Mouse (Mus musculus): ENCODE measurements around the gene Serpina12.

Gene Serpina12

DNA sequence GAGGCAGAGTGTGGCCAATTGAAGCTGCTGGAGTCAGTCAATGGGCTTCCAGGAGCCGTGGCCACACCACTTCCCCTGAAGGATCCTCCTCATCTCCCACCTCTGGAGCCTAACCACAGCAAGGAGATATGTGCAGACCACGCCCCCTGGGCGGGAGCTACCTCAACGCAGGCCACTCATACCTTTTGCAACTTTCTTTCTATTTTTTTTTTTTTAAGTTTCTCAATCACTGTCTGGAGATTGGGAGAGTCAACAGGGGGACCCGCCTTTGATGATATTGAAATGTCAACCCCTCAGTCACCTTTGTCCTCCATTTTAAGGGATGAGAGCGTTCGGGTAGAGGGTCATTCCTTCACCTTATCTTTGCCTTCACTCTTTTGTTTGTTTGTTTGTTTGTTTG is at the start of gene Serpina12:
Serpina12 (minus strand) TSS at position 101 of the 400 bp plus-strand sequence.
- no peak for DNase-seq (ENCODE audit: low spot score in 2 of 2)

DNA sequence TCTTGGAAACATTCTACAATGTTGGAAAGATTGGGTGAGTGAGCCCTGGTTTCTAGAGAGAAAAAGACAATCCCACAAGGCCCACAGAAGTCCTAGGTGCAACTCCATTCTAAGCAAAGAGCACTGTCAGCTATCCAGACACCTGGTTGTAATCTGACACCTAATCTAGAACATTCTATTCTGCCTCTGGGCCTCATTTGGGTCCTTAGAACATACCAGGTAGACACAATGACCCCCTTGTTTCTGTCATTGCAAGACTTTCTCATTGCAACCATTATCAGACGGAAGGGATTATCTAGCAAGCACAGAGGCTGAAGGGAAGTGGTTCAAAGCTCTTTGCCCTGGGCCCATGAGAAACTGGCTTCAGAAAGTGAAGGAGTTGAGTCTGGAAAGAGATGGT is 47.1 kb upstream of the Serpina12 start:
- DNase-seq (ENCODE audit: low spot score in 2 of 2): no peak

- no peak for DNase-seq (ENCODE audit: low spot score in 2 of 2)
Observed at GRCm38 (mm10) chr12:104090119-104090518, 45.9 kb upstream of the Serpina12 start.

DNA sequence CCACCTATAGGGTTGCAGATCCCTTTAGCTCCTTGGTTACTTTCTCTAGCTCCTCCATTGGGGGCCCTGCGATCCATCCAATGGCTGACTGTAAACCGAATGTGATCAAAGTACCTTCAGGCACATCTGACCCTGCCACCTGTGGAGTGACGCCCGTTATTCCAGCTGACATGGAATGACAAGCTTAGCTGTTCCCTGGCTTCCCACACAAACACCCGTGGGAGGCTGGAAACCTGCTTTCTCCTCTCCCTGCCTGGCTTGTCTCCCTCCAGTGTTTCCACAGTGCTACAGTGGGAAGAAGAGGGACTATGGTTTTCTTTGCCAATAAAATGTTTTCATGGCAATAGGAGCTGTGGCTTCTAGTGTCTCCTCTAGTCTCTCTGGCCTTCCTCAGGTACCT is 28.0 kb upstream of the Serpina12 start:
- no peak for DNase-seq (ENCODE audit: low spot score in 2 of 2)

- no peak for DNase-seq (ENCODE audit: low spot score in 2 of 2)
Observed at GRCm38 (mm10) chr12:104071708-104072107, 27.5 kb upstream of the Serpina12 start.

DNA sequence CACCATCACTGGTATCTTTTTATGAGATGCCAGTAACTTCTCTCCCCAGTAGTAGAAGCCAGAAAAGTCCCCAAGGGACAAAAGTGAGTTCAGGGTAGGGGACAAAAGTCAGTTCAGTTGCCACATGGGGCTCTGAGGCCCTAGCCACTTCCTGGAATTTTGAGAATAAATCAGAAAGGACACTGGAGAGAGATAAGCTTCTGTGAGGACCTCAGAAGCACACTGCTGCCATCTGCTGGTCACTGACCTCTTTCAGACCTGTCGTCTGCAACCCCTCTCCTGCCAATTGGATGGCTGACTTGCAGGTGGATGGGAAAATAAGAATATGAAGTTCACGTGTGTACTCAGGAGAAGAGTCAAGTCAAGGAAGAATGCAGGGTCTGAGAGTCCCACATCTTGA is 25.4 kb upstream of the Serpina12 start:
- peak in 1 of 2 experiments; percentile 77 for DNase-seq (ENCODE audit: low spot score in 2 of 2)

GRCm38 (mm10) chr12:104067549-104067948 is 23.3 kb upstream of the Serpina12 start:
- peak in 1 of 2 experiments; percentile 43 for DNase-seq (ENCODE audit: low spot score in 2 of 2)

GRCm38 (mm10) chr12:104066241-104066640 is 22.0 kb upstream of the Serpina12 start:
- peak in 1 of 2 experiments; percentile 42 for DNase-seq (ENCODE audit: low spot score in 2 of 2)

DNA sequence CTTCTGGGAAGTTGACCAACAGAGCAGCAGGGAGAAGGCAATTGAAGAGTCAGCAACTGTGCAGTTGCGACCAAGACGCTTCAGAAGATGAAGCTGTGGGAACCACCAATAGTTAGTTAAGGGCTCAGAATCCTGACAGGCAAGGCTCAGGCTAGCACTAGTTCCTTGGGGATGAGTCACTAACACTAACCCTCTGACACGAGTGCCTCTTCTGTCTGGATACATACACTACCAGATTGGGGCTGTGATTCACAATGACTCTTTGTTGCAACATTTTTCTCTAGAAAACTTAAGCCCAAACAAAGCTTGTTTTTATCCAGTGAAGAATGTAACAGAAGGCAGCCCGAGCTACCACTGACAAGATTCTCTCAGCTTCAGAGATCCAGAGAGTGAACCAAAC is 20.8 kb upstream of the Serpina12 start:
- DNase-seq (ENCODE audit: low spot score in 2 of 2): no peak

- no peak for DNase-seq (ENCODE audit: low spot score in 2 of 2)
Observed at GRCm38 (mm10) chr12:104064532-104064931, 20.3 kb upstream of the Serpina12 start.

DNA sequence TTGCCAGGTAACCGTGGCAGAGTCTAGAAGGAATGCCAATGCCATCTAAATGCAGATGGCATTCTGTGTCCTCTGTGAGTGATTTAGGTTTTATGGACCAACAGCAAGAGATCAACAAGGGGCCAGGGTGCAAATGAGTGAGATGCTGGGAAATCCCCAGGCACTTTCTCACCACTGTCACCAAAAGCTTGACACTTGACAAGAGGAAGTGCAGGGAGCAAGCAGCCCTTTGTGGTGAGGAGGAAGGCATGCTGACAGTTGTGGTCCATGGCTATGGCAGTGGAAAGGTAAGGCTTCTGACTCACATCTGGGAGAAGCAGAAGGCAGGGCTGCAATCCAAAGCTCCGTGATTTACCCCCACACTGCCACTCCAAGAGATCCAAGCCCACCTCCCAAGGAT is 17.6 kb upstream of the Serpina12 start:
- no peak for DNase-seq (ENCODE audit: low spot score in 2 of 2)

GRCm38 (mm10) chr12:104060126-104060525 is 15.9 kb upstream of the Serpina12 start:
- DNase-seq (ENCODE audit: low spot score in 2 of 2): no peak

- DNase-seq (ENCODE audit: low spot score in 2 of 2): no peak
Observed at GRCm38 (mm10) chr12:104057531-104057930, 13.3 kb upstream of the Serpina12 start.

GRCm38 (mm10) chr12:104057050-104057449 is 12.8 kb upstream of the Serpina12 start:
- DNase-seq (ENCODE audit: low spot score in 2 of 2): peak; percentile 38 to 41

DNA sequence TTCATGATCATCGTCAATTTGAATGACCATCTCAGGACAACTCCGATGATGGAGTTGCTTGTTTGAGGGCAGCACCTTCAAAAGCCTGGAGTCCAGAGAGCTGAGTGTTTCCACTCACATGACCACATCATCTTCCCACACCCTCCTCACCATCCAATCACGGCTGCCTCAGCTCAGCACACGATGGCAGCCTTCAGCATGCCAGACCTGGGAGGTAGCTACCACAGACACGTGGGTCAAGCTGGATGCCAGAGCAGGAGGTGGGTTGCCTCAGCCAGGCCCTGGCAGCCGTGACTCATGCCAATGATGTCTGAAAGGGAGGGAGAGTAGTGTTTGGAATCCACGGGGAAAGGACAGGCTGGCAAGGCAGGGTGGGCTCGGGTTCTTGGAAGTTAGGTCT is 11.5 kb upstream of the Serpina12 start:
- no peak for DNase-seq (ENCODE audit: low spot score in 2 of 2)

GRCm38 (mm10) chr12:104053995-104054394 is 9.8 kb upstream of the Serpina12 start:
- DNase-seq (ENCODE audit: low spot score in 2 of 2): no peak

DNA sequence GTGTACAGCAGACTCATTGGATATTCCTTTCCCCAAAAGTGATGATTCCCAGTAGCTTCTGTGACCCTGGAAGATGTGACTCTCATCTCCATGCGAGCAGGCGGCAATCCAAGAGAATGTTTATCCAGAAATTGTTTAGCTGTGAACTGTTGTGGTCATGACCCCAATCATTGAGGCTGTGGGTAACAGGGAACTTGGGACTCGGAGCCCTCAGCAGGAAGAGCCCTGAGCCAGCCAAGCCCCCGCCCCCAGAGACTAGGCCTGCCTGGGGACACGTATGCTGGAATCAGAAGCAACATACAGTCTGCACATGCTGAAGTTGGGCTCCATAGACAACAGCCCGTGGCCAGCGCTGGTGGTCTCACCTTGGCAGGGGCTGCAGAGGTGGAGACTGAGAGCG is 1.5 kb upstream of the Serpina12 start:
- DNase-seq (ENCODE audit: low spot score in 2 of 2): no peak

DNA sequence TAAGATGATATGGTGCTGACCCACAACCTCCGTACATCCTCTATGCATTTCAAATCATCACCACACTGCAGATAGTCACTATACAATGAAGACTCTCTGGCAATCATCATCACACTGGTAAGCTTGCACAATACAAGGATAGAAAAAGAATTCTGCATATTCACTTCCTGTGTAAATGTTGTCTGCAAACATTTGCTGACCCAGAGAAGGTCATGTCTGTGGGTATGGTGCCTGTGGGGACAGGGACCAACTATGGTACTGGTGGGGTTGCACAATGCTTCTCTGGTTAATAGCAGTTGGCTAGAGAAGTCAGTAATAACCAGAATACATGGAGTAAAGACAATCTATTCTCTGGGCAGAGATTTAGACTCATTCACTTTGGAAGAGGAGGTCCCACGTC is 1.5 kb downstream of the Serpina12 start:
- DNase-seq (ENCODE audit: low spot score in 2 of 2): no peak

GRCm38 (mm10) chr12:104041401-104041800 is 2.8 kb downstream of the Serpina12 start:
- no peak for DNase-seq (ENCODE audit: low spot score in 2 of 2)

DNA sequence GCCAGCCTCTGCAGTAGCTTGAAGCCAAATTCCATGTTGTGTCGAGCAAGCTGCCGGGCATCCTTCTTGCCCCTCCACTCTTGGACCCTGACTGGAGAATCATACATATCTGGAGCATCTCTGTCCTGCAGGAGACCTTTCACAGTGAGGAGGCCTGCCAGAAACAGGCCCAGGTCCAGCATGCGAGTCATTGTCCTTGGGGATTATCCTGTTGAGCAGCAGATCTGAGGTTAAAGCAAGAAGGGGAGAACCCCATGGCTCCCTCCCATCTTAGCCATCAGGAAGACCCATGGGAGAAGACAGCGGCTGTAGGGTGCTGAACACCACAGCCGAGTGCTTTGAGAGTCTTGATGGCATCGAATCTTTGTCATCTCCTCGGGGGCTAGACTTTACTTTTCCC is 6.1 kb downstream of the Serpina12 start:
- DNase-seq (ENCODE audit: low spot score in 2 of 2): no peak

GRCm38 (mm10) chr12:104033752-104034151 is 10.5 kb downstream of the Serpina12 start:
- no peak for DNase-seq (ENCODE audit: low spot score in 2 of 2)

DNA sequence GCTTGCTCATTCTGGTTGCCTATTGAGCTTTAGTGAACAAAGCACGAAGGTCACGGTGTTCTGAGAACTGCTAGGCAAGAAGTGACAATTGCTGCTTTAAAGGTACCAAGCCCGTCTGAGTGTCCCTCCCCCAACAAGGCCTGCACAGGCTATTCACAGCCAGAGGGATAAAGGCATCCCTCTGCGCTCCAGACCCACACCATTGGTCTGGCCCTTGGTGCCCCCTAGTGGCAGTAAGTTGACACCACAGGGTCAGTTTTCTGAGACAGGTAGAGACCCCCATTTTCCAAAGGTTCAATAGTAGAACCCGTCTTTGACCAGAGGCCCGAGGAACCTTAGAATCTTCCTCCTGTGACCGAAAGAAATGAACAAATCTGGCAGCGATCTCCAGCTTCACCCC is 14.3 kb downstream of the Serpina12 start:
- no peak for DNase-seq (ENCODE audit: low spot score in 2 of 2)

DNA sequence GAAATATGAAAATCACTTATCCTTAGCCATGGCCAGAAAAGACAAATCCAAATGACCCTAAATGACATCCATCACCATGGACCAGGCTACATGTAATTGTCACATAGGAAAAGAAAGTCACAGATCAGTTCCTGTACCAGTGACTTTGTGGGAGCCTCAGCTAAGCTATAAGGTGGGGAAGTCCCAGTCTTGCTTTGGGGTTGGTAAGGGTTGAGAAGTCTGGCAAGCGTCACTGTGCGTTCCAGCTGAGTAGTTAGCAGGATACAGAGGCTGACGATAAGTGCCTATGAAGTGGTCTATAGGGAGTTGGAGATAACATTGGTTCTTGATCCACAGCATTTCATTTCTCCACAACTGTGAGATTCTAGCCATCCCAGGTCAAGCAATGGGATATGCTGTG is 29.0 kb downstream of the Serpina12 start:
- no peak for DNase-seq (ENCODE audit: low spot score in 2 of 2)

DNA sequence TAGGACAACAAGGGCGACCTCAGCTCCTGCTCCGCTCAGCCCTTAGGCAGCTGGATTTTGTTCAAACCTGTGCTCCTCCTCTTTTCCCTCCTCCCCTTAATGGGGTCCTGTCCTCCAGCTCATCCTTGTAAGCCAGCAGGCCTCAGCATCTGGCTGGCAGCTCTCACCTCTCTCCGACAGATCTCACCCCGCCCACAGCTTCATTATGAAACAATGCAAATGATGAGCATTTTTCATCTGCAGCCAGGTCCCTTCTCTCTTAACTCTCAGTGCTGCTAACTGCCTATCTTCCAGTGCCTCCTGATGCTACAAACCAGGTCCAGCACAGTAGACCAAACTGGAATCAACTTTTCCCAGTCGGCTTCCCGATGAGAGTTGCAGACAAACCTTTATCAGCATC is 30.6 kb downstream of the Serpina12 start, which contains the start of gene Serpina9:
Serpina9 (minus strand) TSS at position 136 of the 400 bp plus-strand sequence.
- no peak for DNase-seq (ENCODE audit: low spot score in 2 of 2)

DNA sequence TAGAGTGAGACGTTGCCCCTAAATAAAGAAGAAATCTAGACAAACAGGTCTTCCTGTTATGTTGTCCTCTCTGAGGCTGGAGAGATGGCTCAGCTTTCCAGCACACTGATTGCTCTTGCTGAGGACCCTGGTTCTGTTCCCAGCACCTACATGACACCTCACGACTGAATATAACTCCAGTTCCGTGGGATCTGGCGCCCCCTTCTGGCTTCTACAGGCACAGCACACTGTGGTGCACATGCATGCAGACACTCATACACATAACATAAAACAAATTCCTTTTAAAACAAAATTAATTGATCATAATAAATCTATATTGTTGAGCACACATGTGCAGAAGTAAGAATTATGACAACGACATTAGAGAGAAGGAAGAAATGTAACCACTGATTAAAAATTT is 39.6 kb downstream of the Serpina12 start:
- DNase-seq (ENCODE audit: low spot score in 2 of 2): no peak

All from frontal cortex, postnatal 14 days (tissue).